Mouse (Mus musculus) midbrain, postnatal 0 days (tissue): ENCODE data around the gene Dop1b. TPM values are rescaled to one million over a fixed set of nuclear protein-coding genes. Genes with fewer than 3 reads are reported as not detected.
"Not testable (repeated sequence)": the region's sequence is repeated elsewhere in the genome, so short reads cannot be mapped to it uniquely, and the experiment has no call there.

Experiments
- ATAC-seq: fragments of 200-750 bp; cut with Nextera tagmentation; 2 replicates; pipeline ENCODE4 v1.8.0; 2017; ENCODE audit warnings: moderate number of reproducible peaks, mild to moderate bottlenecking, moderate TSS enrichment, moderate library complexity; ENCODE audit not compliant: low FRiP score
- DNase-seq: peaks from one replicate; pipeline ENCODE4 v3.0.0-alpha.2; 2015; ENCODE audit warnings: low spot score
- H3K27ac ChIP-seq: fragments of 300-500 bp; sonication (generic); 2 replicates; pipeline ENCODE4 v1.5.1; 2014; ENCODE audit warnings: low read depth, mild to moderate bottlenecking, low read length, mixed read lengths
- H3K27me3 ChIP-seq: fragments of 300-500 bp; sonication (generic); 2 replicates; pipeline ENCODE4 v1.6.1; 2014; ENCODE audit warnings: low read length, control low read depth, mixed read lengths; ENCODE audit not compliant: insufficient read depth
- H3K36me3 ChIP-seq: fragments of 300-500 bp; sonication (generic); 2 replicates; pipeline ENCODE4 v1.6.1; 2014; ENCODE audit warnings: low read length, control low read depth, mixed read lengths; ENCODE audit not compliant: insufficient read depth
- H3K4me1 ChIP-seq: fragments of 300-500 bp; sonication (generic); 2 replicates; pipeline ENCODE4 v1.6.1; 2014; ENCODE audit warnings: mild to moderate bottlenecking, control low read depth, antibody characterized with exemption, low read length, mixed read lengths; ENCODE audit not compliant: insufficient read depth
- H3K4me2 ChIP-seq: fragments of 300-500 bp; sonication (generic); 2 replicates; pipeline ENCODE4 v1.6.1; 2014; ENCODE audit warnings: low read depth, mild to moderate bottlenecking, low read length, mixed read lengths; ENCODE audit not compliant: poor library complexity, severe bottlenecking
- H3K4me3 ChIP-seq: fragments of 300-500 bp; sonication (generic); 2 replicates; pipeline ENCODE4 v1.5.1; 2014; ENCODE audit warnings: low read depth, mild to moderate bottlenecking, low read length, moderate library complexity
- H3K9ac ChIP-seq: fragments of 300-500 bp; sonication (generic); replicated peaks from 2 replicates; pipeline ENCODE4 v1.6.1; 2014; ENCODE audit warnings: mild to moderate bottlenecking, low read length, moderate library complexity, mixed read lengths; ENCODE audit not compliant: poor library complexity, severe bottlenecking
- H3K9me3 ChIP-seq: fragments of 300-500 bp; sonication (generic); 2 replicates; pipeline ENCODE4 v1.6.1; 2016; ENCODE audit warnings: low read length, control low read depth
- CTCF ChIP-seq: IDR thresholded peaks from 2 replicates; pipeline ENCODE4 v1.5.1; 2016; ENCODE audit warnings: antibody characterized with exemption, mild to moderate bottlenecking
- WGBS: fragments of 180-500 bp; shearing (Covaris S2); extraction: QIAGEN DNeasy Blood & Tissue Kit; methylation state at CpG from one replicate; pipeline ENCODE4 v1.1.7; 2014; 5-methylcytosine and 5-hydroxymethylcytosine counted together
- polyA plus RNA-seq: library from polyadenylated mRNA; unstranded; fragments of >200 nt; fragmentation: Nextera tagmentation; extraction: Ambion mirVana; gene quantifications from 2 replicates; pipeline ENCODE4 v1.2.1, GENCODE M21; 2015
- total RNA-seq: library from RNA; depleted of rRNA; stranded (reverse); fragments of >200 nt; gene quantifications from 2 replicates; pipeline ENCODE4 v1.2.3, GENCODE M21; 2014

The Dop1b gene
- total and polyA plus RNA-seq, 2 experiments from 2014 or later = 27.8 to 102 TPM

GRCm38 (mm10) chr16:93684441-93684840, 27.3 kb upstream of the Dop1b start:
- no peaks in the 10 kb centered on the region for H3K9me3 ChIP-seq
- DNase-seq (no peak), ATAC-seq (no peak)
- H3K4me3 ChIP-seq = peak overlapping the region; percentile 41; the same call in 1 of the 2 replicates
- 38% methylated on average over 7 of the region's 7 CpGs for WGBS
- H3K4me1 ChIP-seq = 0 out of 2 replicates have a peak, but pooled peaks cover 5% of the 10 kb centered on the region
- peak overlapping the region; percentile 66; the same call in 1 of the 2 replicates for H3K4me2 ChIP-seq
- no peaks in the 10 kb centered on the region for H3K36me3 ChIP-seq
- H3K27ac ChIP-seq = no peak overlapping the region
- peaks cover 41% of the 10 kb centered on the region for H3K27me3 ChIP-seq
- no peak overlapping the region for H3K9ac ChIP-seq
- no peak for TF ChIP-seq CTCF

- not testable (repeated sequence) for H3K36me3 ChIP-seq, H3K4me3 ChIP-seq, H3K9me3 ChIP-seq, DNase-seq, H3K27ac ChIP-seq, H3K4me1 ChIP-seq, H3K9ac ChIP-seq, ATAC-seq, H3K4me2 ChIP-seq
- TF ChIP-seq CTCF = peak; percentile 41
- peaks cover 39% of the 10 kb centered on the region for H3K27me3 ChIP-seq
- 96% methylated on average over 3 of the region's 3 CpGs for WGBS
Observed at GRCm38 (mm10) chr16:93685783-93686182, 25.9 kb upstream of the Dop1b start.

GRCm38 (mm10) chr16:93686421-93686820, 25.3 kb upstream of the Dop1b start:
- DNase-seq (no peak), ATAC-seq (no peak)
- Histone ChIP-seq H3K4me1 (0 out of 2 replicates have a peak, but pooled peaks cover 5% of the 10 kb centered on the region), H3K9me3 (no peaks in the 10 kb centered on the region), H3K27ac (no peak overlapping the region), H3K27me3 (peaks cover 36% of the 10 kb centered on the region), H3K9ac (no peak overlapping the region), H3K4me2 (no peak overlapping the region), H3K36me3 (no peaks in the 10 kb centered on the region), H3K4me3 (no peak overlapping the region)
- WGBS = 80% methylated on average over 5 of the region's 7 CpGs
- TF ChIP-seq CTCF = no peak

- WGBS = 49% methylated on average over 5 of the region's 5 CpGs
- H3K27me3 ChIP-seq = peaks cover 31% of the 10 kb centered on the region
- H3K9ac ChIP-seq = no peak overlapping the region
- no peak overlapping the region for H3K4me3 ChIP-seq
- TF ChIP-seq CTCF = peak; percentile 70
- DNase-seq (peak; percentile 66), ATAC-seq (no peak)
- no peak overlapping the region for H3K27ac ChIP-seq
- H3K4me1 ChIP-seq = 0 out of 2 replicates have a peak, but pooled peaks cover 5% of the 10 kb centered on the region
- no peaks in the 10 kb centered on the region for H3K9me3 ChIP-seq
- no peaks in the 10 kb centered on the region for H3K36me3 ChIP-seq
- H3K4me2 ChIP-seq = no peak overlapping the region
Observed at GRCm38 (mm10) chr16:93686945-93687344, 24.8 kb upstream of the Dop1b start.

GRCm38 (mm10) chr16:93691206-93691841, 20.4 kb upstream of the Dop1b start:
- ATAC-seq = no peak
- 85% methylated on average over 6 of the region's 6 CpGs for WGBS
- H3K4me1 ChIP-seq = no peaks in the 10 kb centered on the region
- no peak overlapping the region for H3K9ac ChIP-seq
- no peak for TF ChIP-seq CTCF
- H3K27me3 ChIP-seq = no peaks in the 10 kb centered on the region
- no peaks in the 10 kb centered on the region for H3K9me3 ChIP-seq
- H3K4me2 ChIP-seq = no peak overlapping the region
- no peak for DNase-seq
- H3K27ac ChIP-seq = no peak overlapping the region
- H3K4me3 ChIP-seq = no peak overlapping the region
- no peaks in the 10 kb centered on the region for H3K36me3 ChIP-seq

- ATAC-seq = no peak
- no peaks in the 10 kb centered on the region for H3K36me3 ChIP-seq
- no peak for DNase-seq
- 79% methylated on average over 2 of the region's 2 CpGs for WGBS
- no peaks in the 10 kb centered on the region for H3K9me3 ChIP-seq
- no peak for TF ChIP-seq CTCF
- no peak overlapping the region for H3K4me3 ChIP-seq
- no peaks in the 10 kb centered on the region for H3K27me3 ChIP-seq
- no peak overlapping the region for H3K4me2 ChIP-seq
- no peak overlapping the region for H3K9ac ChIP-seq
- H3K27ac ChIP-seq = no peak overlapping the region
- no peaks in the 10 kb centered on the region for H3K4me1 ChIP-seq
Observed at GRCm38 (mm10) chr16:93692744-93693143, 19.0 kb upstream of the Dop1b start.
